Mouse (Mus musculus): Measurements from ENCODE around the gene Mrpl14. TPM values are rescaled to one million over a fixed set of nuclear protein-coding genes. Genes with fewer than 3 reads are reported as not detected.

The Mrpl14 gene
- polyA plus RNA-seq, 1 experiment from 2014 or later = 110 TPM

GRCm38 (mm10) chr17:45733038-45733734 lies 47.1 kb downstream of the Mrpl14 start:
- Histone ChIP-seq H3K4me2 (ENCODE audit: low read length) (peak overlapping the region; percentile 71), H3K9me3 (ENCODE audit: control insufficient read depth, low read length) (no peaks in the 10 kb centered on the region), H3K36me3 (ENCODE audit: control insufficient read depth, insufficient read depth, low read length) (no peaks in the 10 kb centered on the region), H3K9ac (replicated peaks; ENCODE audit: low read length) (peak overlapping the region; percentile 54; the same call in 1 of the 2 replicates), H3K27me3 (ENCODE audit: control insufficient read depth, insufficient read depth, low read length) (peaks cover 11% of the 10 kb centered on the region; the same call in 1 of the 2 replicates), H3K4me1 (ENCODE audit: control insufficient read depth, insufficient read depth, low read length) (peaks cover 32% of the 10 kb centered on the region), H3K27ac (replicated peaks; ENCODE audit: low read depth, low read length) (peak overlapping the region; percentile 8; the same call in 1 of the 2 replicates), H3K4me3 (replicated peaks; ENCODE audit: low read depth, low read length) (peak overlapping the region; percentile 31)
- DNase-seq (peak; percentile 17), ATAC-seq (ENCODE audit: low FRiP score, low TSS enrichment) (peak; percentile 32; the same call in 1 of the 2 replicates)
- 63% methylated on average over 19 of the region's 19 CpGs for WGBS

- H3K9ac ChIP-seq (replicated peaks; ENCODE audit: low read length) = peak within 1 kb of the TSS; percentile 54
- ATAC-seq (ENCODE audit: low FRiP score, low TSS enrichment) (peak; percentile 13), DNase-seq (peak; percentile 82)
- peaks cover 32% of the 10 kb centered on the region for H3K4me1 ChIP-seq (ENCODE audit: control insufficient read depth, insufficient read depth, low read length)
- peak within 1 kb of the TSS; percentile 71 for H3K4me2 ChIP-seq (ENCODE audit: low read length)
- H3K9me3 ChIP-seq (ENCODE audit: control insufficient read depth, low read length) = no peaks in the 10 kb centered on the region
- H3K27me3 ChIP-seq (ENCODE audit: control insufficient read depth, insufficient read depth, low read length) = peaks cover 11% of the 10 kb centered on the region; the same call in 1 of the 2 replicates
- 1% methylated on average over 41 of the region's 41 CpGs for WGBS
- H3K27ac ChIP-seq (replicated peaks; ENCODE audit: low read depth, low read length) = peak within 1 kb of the TSS; percentile 39; the same call in 1 of the 2 replicates
- no peaks in the 10 kb centered on the region for H3K36me3 ChIP-seq (ENCODE audit: control insufficient read depth, insufficient read depth, low read length)
- H3K4me3 ChIP-seq (replicated peaks; ENCODE audit: low read depth, low read length) = peak within 1 kb of the TSS; percentile 31
These were observed 47.7 kb downstream of the Mrpl14 start, which contains the start of gene 1600014C23Rik for GRCm38 (mm10) chr17:45733735-45734301. Gene 1600014C23Rik (minus strand): TSS chr17:45733844.

- 5% methylated on average over 3 of the region's 3 CpGs for WGBS
- H3K4me2 ChIP-seq (ENCODE audit: low read length) = peak overlapping the region; percentile 71
- peaks cover 11% of the 10 kb centered on the region; the same call in 1 of the 2 replicates for H3K27me3 ChIP-seq (ENCODE audit: control insufficient read depth, insufficient read depth, low read length)
- no peaks in the 10 kb centered on the region for H3K36me3 ChIP-seq (ENCODE audit: control insufficient read depth, insufficient read depth, low read length)
- peak overlapping the region; percentile 31 for H3K4me3 ChIP-seq (replicated peaks; ENCODE audit: low read depth, low read length)
- H3K9me3 ChIP-seq (ENCODE audit: control insufficient read depth, low read length) = no peaks in the 10 kb centered on the region
- peaks cover 32% of the 10 kb centered on the region for H3K4me1 ChIP-seq (ENCODE audit: control insufficient read depth, insufficient read depth, low read length)
- ATAC-seq (ENCODE audit: low FRiP score, low TSS enrichment) (no peak), DNase-seq (peak; percentile 67)
- H3K9ac ChIP-seq (replicated peaks; ENCODE audit: low read length) = no peak overlapping the region; the same call in 1 of the 2 replicates
- H3K27ac ChIP-seq (replicated peaks; ENCODE audit: low read depth, low read length) = peak overlapping the region; percentile 39; the same call in 1 of the 2 replicates
These were observed 48.2 kb downstream of the Mrpl14 start for GRCm38 (mm10) chr17:45734333-45734732.

- Histone ChIP-seq H3K27ac (replicated peaks; ENCODE audit: low read depth, low read length) (0 out of 2 replicates have a peak overlapping the region, but pooled peaks have one; percentile 0), H3K4me3 (replicated peaks; ENCODE audit: low read depth, low read length) (no peak overlapping the region), H3K9me3 (ENCODE audit: control insufficient read depth, low read length) (no peaks in the 10 kb centered on the region), H3K9ac (replicated peaks; ENCODE audit: low read length) (no peak overlapping the region), H3K27me3 (ENCODE audit: control insufficient read depth, insufficient read depth, low read length) (peaks cover 11% of the 10 kb centered on the region; the same call in 1 of the 2 replicates), H3K4me2 (ENCODE audit: low read length) (no peak overlapping the region), H3K4me1 (ENCODE audit: control insufficient read depth, insufficient read depth, low read length) (peaks cover 32% of the 10 kb centered on the region), H3K36me3 (ENCODE audit: control insufficient read depth, insufficient read depth, low read length) (no peaks in the 10 kb centered on the region)
- no peak for ATAC-seq (ENCODE audit: low FRiP score, low TSS enrichment)
- 62% methylated on average over 4 of the region's 4 CpGs for WGBS
- peak; percentile 16 for DNase-seq
These were observed 48.8 kb downstream of the Mrpl14 start for GRCm38 (mm10) chr17:45734881-45735280.

GRCm38 (mm10) chr17:45735382-45736310 lies 49.5 kb downstream of the Mrpl14 start:
- Histone ChIP-seq H3K27ac (replicated peaks; ENCODE audit: low read depth, low read length) (peak overlapping the region; percentile 95), H3K36me3 (ENCODE audit: control insufficient read depth, insufficient read depth, low read length) (no peaks in the 10 kb centered on the region), H3K9me3 (ENCODE audit: control insufficient read depth, low read length) (no peaks in the 10 kb centered on the region), H3K9ac (replicated peaks; ENCODE audit: low read length) (peak overlapping the region; percentile 70), H3K27me3 (ENCODE audit: control insufficient read depth, insufficient read depth, low read length) (peaks cover 11% of the 10 kb centered on the region; the same call in 1 of the 2 replicates), H3K4me2 (ENCODE audit: low read length) (peak overlapping the region; percentile 71), H3K4me1 (ENCODE audit: control insufficient read depth, insufficient read depth, low read length) (peaks cover 32% of the 10 kb centered on the region), H3K4me3 (replicated peaks; ENCODE audit: low read depth, low read length) (peak overlapping the region; percentile 45)
- peak; percentile 47; the same call in 1 of the 2 replicates for ATAC-seq (ENCODE audit: low FRiP score, low TSS enrichment)
- DNase-seq = peak; percentile 92
- WGBS = 7% methylated on average over 10 of the region's 10 CpGs

- peak; percentile 98 for DNase-seq
- Histone ChIP-seq H3K4me2 (ENCODE audit: low read length) (peak overlapping the region; percentile 71), H3K4me3 (replicated peaks; ENCODE audit: low read depth, low read length) (peak overlapping the region; percentile 45), H3K27me3 (ENCODE audit: control insufficient read depth, insufficient read depth, low read length) (peaks cover 11% of the 10 kb centered on the region; the same call in 1 of the 2 replicates), H3K27ac (replicated peaks; ENCODE audit: low read depth, low read length) (peak overlapping the region; percentile 95), H3K36me3 (ENCODE audit: control insufficient read depth, insufficient read depth, low read length) (no peaks in the 10 kb centered on the region), H3K4me1 (ENCODE audit: control insufficient read depth, insufficient read depth, low read length) (peaks cover 32% of the 10 kb centered on the region), H3K9ac (replicated peaks; ENCODE audit: low read length) (peak overlapping the region; percentile 70), H3K9me3 (ENCODE audit: control insufficient read depth, low read length) (no peaks in the 10 kb centered on the region)
- ATAC-seq (ENCODE audit: low FRiP score, low TSS enrichment) = peak; percentile 74
- WGBS = under 1% methylated on average over 48 of the region's 72 CpGs
These were observed 50.4 kb downstream of the Mrpl14 start for GRCm38 (mm10) chr17:45736311-45737077.

GRCm38 (mm10) chr17:45737078-45737601 lies 51.0 kb downstream of the Mrpl14 start:
- peak; percentile 66 for DNase-seq
- ATAC-seq (ENCODE audit: low FRiP score, low TSS enrichment) = 0 out of 2 replicates have a peak, but pooled peaks have one; percentile 9
- 16% methylated on average over 10 of the region's 10 CpGs for WGBS
- peak overlapping the region; percentile 70 for H3K9ac ChIP-seq (replicated peaks; ENCODE audit: low read length)
- peaks cover 32% of the 10 kb centered on the region for H3K4me1 ChIP-seq (ENCODE audit: control insufficient read depth, insufficient read depth, low read length)
- H3K27ac ChIP-seq (replicated peaks; ENCODE audit: low read depth, low read length) = peak overlapping the region; percentile 95
- H3K9me3 ChIP-seq (ENCODE audit: control insufficient read depth, low read length) = no peaks in the 10 kb centered on the region
- H3K36me3 ChIP-seq (ENCODE audit: control insufficient read depth, insufficient read depth, low read length) = no peaks in the 10 kb centered on the region
- peak overlapping the region; percentile 71 for H3K4me2 ChIP-seq (ENCODE audit: low read length)
- H3K27me3 ChIP-seq (ENCODE audit: control insufficient read depth, insufficient read depth, low read length) = peaks cover 7% of the 10 kb centered on the region; the same call in 1 of the 2 replicates
- H3K4me3 ChIP-seq (replicated peaks; ENCODE audit: low read depth, low read length) = peak overlapping the region; percentile 45
